7 mouse cellular contexts compared by ENCODE assay signal in the genomic region with DNA sequence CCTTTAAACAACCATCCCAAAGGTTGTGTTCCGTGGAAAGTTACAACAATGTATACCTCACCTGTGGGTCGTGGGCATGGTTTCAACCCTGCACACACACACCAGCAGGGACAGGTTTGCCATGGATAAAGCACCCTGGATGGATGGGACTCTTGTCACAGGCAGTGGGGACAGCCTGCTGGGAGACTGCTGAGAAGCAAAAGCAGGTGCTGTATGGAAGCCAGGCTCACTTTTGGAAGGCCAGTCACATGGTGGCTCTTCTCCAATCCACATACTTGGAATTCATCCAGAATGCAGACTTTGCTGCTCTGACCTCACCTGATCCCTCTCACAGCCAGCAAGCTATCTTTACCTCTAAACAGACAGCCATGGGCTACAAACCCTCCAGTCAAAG.
DNase-seq lines count a peak whose midpoint lies in the region; ATAC-seq and TF ChIP-seq lines count a peak whose summit lies in the region.

No protein-coding gene starts in this region.

- H3K4me1 ChIP-seq in limb, embryonic 14.5 days (ENCODE audit: control insufficient read depth, insufficient read depth, low read length): peaks cover 31% of the 10 kb centered on the region

- H3K9me3 ChIP-seq in limb, embryonic 14.5 days (ENCODE audit: control insufficient read depth, low read length): no peaks in the 10 kb centered on the region

- WGBS in limb, embryonic 14.5 days: 66% methylated on average over 2 of the region's 2 CpGs

- no peak overlapping the region; the same call in 1 of the 2 replicates for H3K4me2 ChIP-seq in limb, embryonic 14.5 days (replicated peaks; ENCODE audit: low read depth, low read length, severe bottlenecking)

- ATAC-seq in limb, embryonic 14.5 days (ENCODE audit: low FRiP score, low read depth): peak; percentile 70

- intact Hi-C loops in heart, postnatal 14 days (cut with DNase I): no loop called here

- peak; percentile 24 for DNase-seq in NIH3T3 (ENCODE audit: low read depth)
- peak; percentile 64 to 67 for DNase-seq in cerebellum, adult 18-20 months
- peak; percentile 47 to 59 for DNase-seq in heart, postnatal 14 days
- peak; percentile 58 for DNase-seq in limb, embryonic 14.5 days (ENCODE audit: low spot score)
- DNase-seq in urinary bladder, postnatal 36 days (ENCODE audit: low spot score in 2 of 2): no peak
- no peak for DNase-seq in right cerebral cortex, adult 2 months (ENCODE audit: low spot score in 2 of 2)
- no peak for DNase-seq in adrenal gland, adult (ENCODE audit: inconsistent age in 2 of 2, low spot score in 1 of 2)

- TF ChIP-seq POLR2A in limb, embryonic 14.5 days (IDR thresholded peaks at IDR 0.05; ENCODE audit: borderline replicate concordance, extremely low read depth, insufficient read depth, insufficient read length): no peak

- H3K9ac ChIP-seq in limb, embryonic 14.5 days (ENCODE audit: low read depth, low read length, severe bottlenecking): no peak overlapping the region

- H3K36me3 ChIP-seq in limb, embryonic 14.5 days (ENCODE audit: control insufficient read depth, insufficient read depth, low read length): no peaks in the 10 kb centered on the region

- no peaks in the 10 kb centered on the region for H3K27me3 ChIP-seq in limb, embryonic 14.5 days (ENCODE audit: control insufficient read depth, insufficient read depth, low read length)

- H3K4me3 ChIP-seq in limb, embryonic 14.5 days (replicated peaks; ENCODE audit: low read length): no peak overlapping the region

- H3K27ac ChIP-seq in limb, embryonic 14.5 days (replicated peaks; ENCODE audit: low read depth, low read length): 0 out of 2 replicates have a peak overlapping the region, but pooled peaks have one; percentile 8

Comparison
In these comparisons a context has a peak if more than half of its experiments do, and no peak if none do; other contexts are left out.
1. DNase-seq: peak in NIH3T3 (single experiment), cerebellum, adult 18-20 months (2 of 2), heart, postnatal 14 days (2 of 2) and limb, embryonic 14.5 days (single experiment); none in urinary bladder, postnatal 36 days (0 of 2), right cerebral cortex, adult 2 months (0 of 2) and adrenal gland, adult (0 of 2).